Mouse (Mus musculus): ENCODE measurements around the gene Zfp385a. TPM values are rescaled to one million over a fixed set of nuclear protein-coding genes. Genes with fewer than 3 reads are reported as not detected.

Gene Zfp385a
- 19.7 and 22.2 TPM in 2 replicates for polyA plus RNA-seq (2014; fragmentation: Nextera tagmentation; extraction: Ambion mirVana)

DNA sequence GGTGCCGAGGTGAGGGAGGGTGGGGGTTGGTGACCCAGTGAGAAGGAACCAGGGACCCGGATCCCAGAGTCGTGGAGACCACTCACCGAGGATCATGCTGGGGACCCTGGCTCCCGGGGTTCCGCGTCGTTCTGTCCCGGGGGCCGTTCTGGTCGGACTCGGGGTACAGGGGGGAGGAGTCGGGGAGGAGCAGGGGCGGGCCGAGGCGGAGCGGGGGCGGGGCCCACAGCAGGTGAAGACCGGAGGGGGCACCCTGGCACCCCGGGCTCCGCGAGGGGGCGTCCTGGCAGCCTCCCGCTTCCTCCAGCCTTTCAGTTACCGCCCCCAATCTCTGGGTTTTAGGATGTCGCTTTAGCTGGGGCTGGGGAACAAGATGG is at the start of gene Zfp385a:
Gene Zfp385a (minus strand): TSS at position 133 of the 377 bp plus-strand sequence.
- peaks cover 9% of the 10 kb centered on the region for H3K27me3 ChIP-seq (ENCODE audit: control insufficient read depth, insufficient read depth, low read length)
- ATAC-seq (ENCODE audit: low FRiP score) (peak; percentile 39), DNase-seq (ENCODE audit: low spot score) (peak; percentile 45)
- no peaks in the 10 kb centered on the region for H3K9me3 ChIP-seq (ENCODE audit: control insufficient read depth, low read length)
- H3K4me1 ChIP-seq (replicated peaks; ENCODE audit: control insufficient read depth, insufficient read depth, low read length) = 0 out of 2 replicates have a peak, but pooled peaks cover 2% of the 10 kb centered on the region
- H3K27ac ChIP-seq (ENCODE audit: low read depth, low read length) = 0 out of 2 replicates have a peak within 1 kb of the TSS, but pooled peaks have one; percentile 27
- H3K36me3 ChIP-seq (ENCODE audit: control insufficient read depth, insufficient read depth, low read length) = no peaks in the 10 kb centered on the region
- peak within 1 kb of the TSS; percentile 50 for H3K4me3 ChIP-seq (ENCODE audit: low read depth, low read length)
- under 1% methylated on average over 26 of the region's 26 CpGs for WGBS
- H3K4me2 ChIP-seq (replicated peaks; ENCODE audit: low read depth, low read length) = peak within 1 kb of the TSS; percentile 88
- peak within 1 kb of the TSS; percentile 55 for H3K9ac ChIP-seq (ENCODE audit: low read depth, low read length)

GRCm38 (mm10) chr15:103388556-103389145 is 48.8 kb upstream of the Zfp385a start:
- WGBS = 69% methylated on average over 3 of the region's 4 CpGs
- H3K9ac ChIP-seq (ENCODE audit: low read depth, low read length) = no peak overlapping the region
- H3K36me3 ChIP-seq (ENCODE audit: control insufficient read depth, insufficient read depth, low read length) = no peaks in the 10 kb centered on the region
- no peaks in the 10 kb centered on the region for H3K9me3 ChIP-seq (ENCODE audit: control insufficient read depth, low read length)
- ATAC-seq (ENCODE audit: low FRiP score) (no peak), DNase-seq (ENCODE audit: low spot score) (peak; percentile 17)
- no peak overlapping the region for H3K4me3 ChIP-seq (ENCODE audit: low read depth, low read length)
- H3K27me3 ChIP-seq (ENCODE audit: control insufficient read depth, insufficient read depth, low read length) = no peaks in the 10 kb centered on the region
- no peaks in the 10 kb centered on the region for H3K4me1 ChIP-seq (replicated peaks; ENCODE audit: control insufficient read depth, insufficient read depth, low read length)
- H3K27ac ChIP-seq (ENCODE audit: low read depth, low read length) = no peak overlapping the region
- H3K4me2 ChIP-seq (replicated peaks; ENCODE audit: low read depth, low read length) = no peak overlapping the region

GRCm38 (mm10) chr15:103383771-103384488 is 44.0 kb upstream of the Zfp385a start:
- Histone ChIP-seq H3K4me2 (replicated peaks; ENCODE audit: low read depth, low read length) (no peak overlapping the region), H3K36me3 (ENCODE audit: control insufficient read depth, insufficient read depth, low read length) (no peaks in the 10 kb centered on the region), H3K27me3 (ENCODE audit: control insufficient read depth, insufficient read depth, low read length) (no peaks in the 10 kb centered on the region), H3K27ac (ENCODE audit: low read depth, low read length) (no peak overlapping the region), H3K4me1 (replicated peaks; ENCODE audit: control insufficient read depth, insufficient read depth, low read length) (no peaks in the 10 kb centered on the region), H3K9ac (ENCODE audit: low read depth, low read length) (no peak overlapping the region), H3K4me3 (ENCODE audit: low read depth, low read length) (no peak overlapping the region), H3K9me3 (ENCODE audit: control insufficient read depth, low read length) (no peaks in the 10 kb centered on the region)
- DNase-seq (ENCODE audit: low spot score) (no peak), ATAC-seq (ENCODE audit: low FRiP score) (no peak)
- WGBS = 74% methylated on average over 7 of the region's 7 CpGs

DNA sequence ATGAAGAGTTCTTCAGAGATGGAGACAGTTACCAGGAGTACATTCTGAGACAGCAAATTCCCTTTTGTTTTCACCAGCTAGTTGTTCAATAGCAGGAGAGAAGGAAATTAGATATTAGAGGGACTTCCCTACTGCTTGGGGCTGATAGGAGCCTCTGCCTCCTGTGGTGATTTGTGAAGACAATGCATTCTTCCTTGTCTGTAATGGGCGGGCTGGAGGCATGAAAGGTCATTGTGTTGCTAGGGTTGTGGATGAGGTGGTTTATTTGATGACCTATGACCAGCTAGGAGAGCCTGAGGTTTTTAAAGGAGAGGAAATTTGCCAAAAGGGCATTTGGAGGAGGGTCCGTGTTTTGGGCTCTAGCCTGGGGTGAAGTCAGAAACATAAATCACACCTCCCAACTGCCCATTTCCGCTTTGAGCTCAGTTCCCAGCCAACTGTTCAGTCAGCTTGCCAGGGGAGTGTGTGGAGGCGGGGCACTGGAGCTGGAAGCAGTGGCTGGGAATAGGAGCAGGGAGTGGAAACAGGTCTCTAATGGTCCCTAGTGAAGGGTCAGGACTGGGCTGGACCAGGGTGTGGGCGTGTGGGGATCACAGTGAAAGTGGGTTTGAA is 43.0 kb upstream of the Zfp385a start:
- H3K9ac ChIP-seq (ENCODE audit: low read depth, low read length) = no peak overlapping the region
- H3K9me3 ChIP-seq (ENCODE audit: control insufficient read depth, low read length) = no peaks in the 10 kb centered on the region
- H3K4me1 ChIP-seq (replicated peaks; ENCODE audit: control insufficient read depth, insufficient read depth, low read length) = no peaks in the 10 kb centered on the region
- no peaks in the 10 kb centered on the region for H3K36me3 ChIP-seq (ENCODE audit: control insufficient read depth, insufficient read depth, low read length)
- ATAC-seq (ENCODE audit: low FRiP score) = no peak
- WGBS = 36% methylated on average over 5 of the region's 5 CpGs
- H3K27me3 ChIP-seq (ENCODE audit: control insufficient read depth, insufficient read depth, low read length) = no peaks in the 10 kb centered on the region
- no peak overlapping the region for H3K4me2 ChIP-seq (replicated peaks; ENCODE audit: low read depth, low read length)
- DNase-seq (ENCODE audit: low spot score) = no peak
- H3K27ac ChIP-seq (ENCODE audit: low read depth, low read length) = no peak overlapping the region
- no peak overlapping the region for H3K4me3 ChIP-seq (ENCODE audit: low read depth, low read length)

GRCm38 (mm10) chr15:103382075-103382474 is 42.2 kb upstream of the Zfp385a start:
- Histone ChIP-seq H3K27ac (ENCODE audit: low read depth, low read length) (no peak overlapping the region), H3K36me3 (ENCODE audit: control insufficient read depth, insufficient read depth, low read length) (no peaks in the 10 kb centered on the region), H3K27me3 (ENCODE audit: control insufficient read depth, insufficient read depth, low read length) (no peaks in the 10 kb centered on the region), H3K4me3 (ENCODE audit: low read depth, low read length) (no peak overlapping the region), H3K4me2 (replicated peaks; ENCODE audit: low read depth, low read length) (no peak overlapping the region), H3K9ac (ENCODE audit: low read depth, low read length) (no peak overlapping the region), H3K4me1 (replicated peaks; ENCODE audit: control insufficient read depth, insufficient read depth, low read length) (no peaks in the 10 kb centered on the region), H3K9me3 (ENCODE audit: control insufficient read depth, low read length) (no peaks in the 10 kb centered on the region)
- ATAC-seq (ENCODE audit: low FRiP score) (no peak), DNase-seq (ENCODE audit: low spot score) (no peak)
- 84% methylated on average over 2 of the region's 2 CpGs for WGBS

- Histone ChIP-seq H3K27me3 (ENCODE audit: control insufficient read depth, insufficient read depth, low read length) (no peaks in the 10 kb centered on the region), H3K4me2 (replicated peaks; ENCODE audit: low read depth, low read length) (no peak overlapping the region), H3K9ac (ENCODE audit: low read depth, low read length) (no peak overlapping the region), H3K4me1 (replicated peaks; ENCODE audit: control insufficient read depth, insufficient read depth, low read length) (no peaks in the 10 kb centered on the region), H3K4me3 (ENCODE audit: low read depth, low read length) (no peak overlapping the region), H3K36me3 (ENCODE audit: control insufficient read depth, insufficient read depth, low read length) (no peaks in the 10 kb centered on the region), H3K9me3 (ENCODE audit: control insufficient read depth, low read length) (no peaks in the 10 kb centered on the region), H3K27ac (ENCODE audit: low read depth, low read length) (no peak overlapping the region)
- ATAC-seq (ENCODE audit: low FRiP score) = no peak
- 71% methylated on average over 3 of the region's 3 CpGs for WGBS
- no peak for DNase-seq (ENCODE audit: low spot score)
These were observed 38.9 kb upstream of the Zfp385a start for GRCm38 (mm10) chr15:103378665-103379356.

GRCm38 (mm10) chr15:103377752-103378664 is 38.1 kb upstream of the Zfp385a start:
- ATAC-seq (ENCODE audit: low FRiP score) (no peak), DNase-seq (ENCODE audit: low spot score) (no peak)
- WGBS = 66% methylated on average over 3 of the region's 3 CpGs
- H3K4me1 ChIP-seq (replicated peaks; ENCODE audit: control insufficient read depth, insufficient read depth, low read length) = no peaks in the 10 kb centered on the region
- H3K27me3 ChIP-seq (ENCODE audit: control insufficient read depth, insufficient read depth, low read length) = no peaks in the 10 kb centered on the region
- H3K4me3 ChIP-seq (ENCODE audit: low read depth, low read length) = no peak overlapping the region
- H3K27ac ChIP-seq (ENCODE audit: low read depth, low read length) = no peak overlapping the region
- no peaks in the 10 kb centered on the region for H3K36me3 ChIP-seq (ENCODE audit: control insufficient read depth, insufficient read depth, low read length)
- no peaks in the 10 kb centered on the region for H3K9me3 ChIP-seq (ENCODE audit: control insufficient read depth, low read length)
- no peak overlapping the region for H3K9ac ChIP-seq (ENCODE audit: low read depth, low read length)
- H3K4me2 ChIP-seq (replicated peaks; ENCODE audit: low read depth, low read length) = no peak overlapping the region

- Histone ChIP-seq H3K27me3 (ENCODE audit: control insufficient read depth, insufficient read depth, low read length) (no peaks in the 10 kb centered on the region), H3K4me1 (replicated peaks; ENCODE audit: control insufficient read depth, insufficient read depth, low read length) (no peaks in the 10 kb centered on the region), H3K36me3 (ENCODE audit: control insufficient read depth, insufficient read depth, low read length) (no peaks in the 10 kb centered on the region), H3K27ac (ENCODE audit: low read depth, low read length) (no peak overlapping the region), H3K4me3 (ENCODE audit: low read depth, low read length) (no peak overlapping the region), H3K9ac (ENCODE audit: low read depth, low read length) (no peak overlapping the region), H3K4me2 (replicated peaks; ENCODE audit: low read depth, low read length) (no peak overlapping the region), H3K9me3 (ENCODE audit: control insufficient read depth, low read length) (no peaks in the 10 kb centered on the region)
- ATAC-seq (ENCODE audit: low FRiP score) (no peak), DNase-seq (ENCODE audit: low spot score) (no peak)
- 73% methylated on average over 8 of the region's 8 CpGs for WGBS
These were observed 37.0 kb upstream of the Zfp385a start for GRCm38 (mm10) chr15:103376837-103377269.

All from hindbrain, embryonic 11.5 days (tissue).